Mouse (Mus musculus) lung, embryonic 16.5 days (tissue): ENCODE data around the gene Sstr3. TPM values are rescaled to one million over a fixed set of nuclear protein-coding genes. Genes with fewer than 3 reads are reported as not detected.

Source experiments
- ATAC-seq: fragments of 200-750 bp; cut with Nextera tagmentation; 2 replicates; pipeline ENCODE4 v1.8.0; 2017; ENCODE audit warnings: low read depth, mild to moderate bottlenecking, moderate library complexity
- H3K27ac ChIP-seq: fragments of 300-500 bp; sonication (generic); 2 replicates; pipeline ENCODE4 v1.5.1; 2014; ENCODE audit warnings: mild to moderate bottlenecking, control low read depth, low read length
- H3K27me3 ChIP-seq: fragments of 300-500 bp; sonication (generic); 2 replicates; pipeline ENCODE4 v1.6.1; 2014; ENCODE audit warnings: low read depth, low read length, mixed read lengths; ENCODE audit not compliant: control insufficient read depth, insufficient read depth
- H3K36me3 ChIP-seq: fragments of 300-500 bp; sonication (generic); 2 replicates; pipeline ENCODE4 v1.6.1; 2014; ENCODE audit warnings: low read length; ENCODE audit not compliant: control insufficient read depth, insufficient read depth
- H3K4me1 ChIP-seq: fragments of 300-500 bp; sonication (generic); replicated peaks from 2 replicates; pipeline ENCODE4 v1.6.1; 2014; ENCODE audit warnings: low read length, mixed read lengths; ENCODE audit not compliant: control insufficient read depth, insufficient read depth
- H3K4me2 ChIP-seq: fragments of 300-500 bp; sonication (generic); 2 replicates; pipeline ENCODE4 v1.6.1; 2014; ENCODE audit warnings: low read depth, low read length, control low read depth
- H3K4me3 ChIP-seq: fragments of 300-500 bp; sonication (generic); 2 replicates; pipeline ENCODE4 v1.5.1; 2014; ENCODE audit warnings: mild to moderate bottlenecking, low read length, control low read depth
- H3K9ac ChIP-seq: fragments of 300-500 bp; sonication (generic); 2 replicates; pipeline ENCODE4 v1.6.1; 2014; ENCODE audit warnings: low read length, control low read depth
- H3K9me3 ChIP-seq: fragments of 300-500 bp; sonication (generic); 2 replicates; pipeline ENCODE4 v1.6.1; 2016; ENCODE audit warnings: low read length; ENCODE audit not compliant: control insufficient read depth
- WGBS: fragments of 180-500 bp; shearing (Covaris S2); extraction: QIAGEN DNeasy Blood & Tissue Kit; methylation state at CpG from one replicate; pipeline ENCODE4 v1.1.7; 2014; 5-methylcytosine and 5-hydroxymethylcytosine counted together
- polyA plus RNA-seq: library from polyadenylated mRNA; unstranded; fragments of >200 nt; fragmentation: Nextera tagmentation; extraction: Ambion mirVana; gene quantifications from 2 replicates; pipeline ENCODE4 v1.2.1, GENCODE M21; 2015

Gene Sstr3
- polyA plus RNA-seq, 1 experiment from 2014 or later: 0.05 TPM

GRCm38 (mm10) chr15:78548711-78549110 is 4.2 kb upstream of the Sstr3 start:
- H3K9me3 ChIP-seq: peaks cover 8% of the 10 kb centered on the region; the same call in 1 of the 2 replicates
- WGBS: 51% methylated on average over 8 of the region's 8 CpGs
- no peak for ATAC-seq
- peaks cover 2% of the 10 kb centered on the region; the same call in 1 of the 2 replicates for H3K27me3 ChIP-seq
- no peak overlapping the region for H3K27ac ChIP-seq
- no peak overlapping the region for H3K4me2 ChIP-seq
- no peak overlapping the region for H3K9ac ChIP-seq
- H3K4me3 ChIP-seq: no peak overlapping the region
- no peaks in the 10 kb centered on the region for H3K4me1 ChIP-seq
- H3K36me3 ChIP-seq: no peaks in the 10 kb centered on the region

- Histone ChIP-seq H3K4me1 (no peaks in the 10 kb centered on the region), H3K4me3 (no peak overlapping the region), H3K9me3 (peaks cover 8% of the 10 kb centered on the region; the same call in 1 of the 2 replicates), H3K4me2 (no peak overlapping the region), H3K36me3 (no peaks in the 10 kb centered on the region), H3K27me3 (peaks cover 2% of the 10 kb centered on the region; the same call in 1 of the 2 replicates), H3K9ac (no peak overlapping the region), H3K27ac (no peak overlapping the region)
- WGBS: 23% methylated on average over 3 of the region's 3 CpGs
- ATAC-seq: no peak
Measured at GRCm38 (mm10) chr15:78548336-78548665, 3.8 kb upstream of the Sstr3 start.

GRCm38 (mm10) chr15:78547415-78548335 is 3.2 kb upstream of the Sstr3 start:
- Histone ChIP-seq H3K36me3 (no peaks in the 10 kb centered on the region), H3K9ac (no peak overlapping the region), H3K9me3 (peaks cover 6% of the 10 kb centered on the region; the same call in 1 of the 2 replicates), H3K4me2 (no peak overlapping the region), H3K27me3 (peaks cover 2% of the 10 kb centered on the region; the same call in 1 of the 2 replicates), H3K27ac (no peak overlapping the region; the same call in 1 of the 2 replicates), H3K4me3 (no peak overlapping the region), H3K4me1 (peaks cover under 1% of the 10 kb centered on the region; the same call in 1 of the 2 replicates)
- WGBS: 35% methylated on average over 5 of the region's 5 CpGs
- ATAC-seq: peak; percentile 41; the same call in 1 of the 2 replicates

- H3K27ac ChIP-seq: no peak overlapping the region
- no peak overlapping the region for H3K4me2 ChIP-seq
- H3K27me3 ChIP-seq: peaks cover 2% of the 10 kb centered on the region; the same call in 1 of the 2 replicates
- 76% methylated on average over 4 of the region's 4 CpGs for WGBS
- ATAC-seq: no peak
- H3K36me3 ChIP-seq: no peaks in the 10 kb centered on the region
- H3K9ac ChIP-seq: no peak overlapping the region
- 0 out of 2 replicates have a peak, but pooled peaks cover 2% of the 10 kb centered on the region for H3K9me3 ChIP-seq
- H3K4me1 ChIP-seq: peaks cover 9% of the 10 kb centered on the region
- no peak overlapping the region for H3K4me3 ChIP-seq
Measured at GRCm38 (mm10) chr15:78546060-78546459, 1.6 kb upstream of the Sstr3 start.

- no peaks in the 10 kb centered on the region for H3K9me3 ChIP-seq
- peaks cover 2% of the 10 kb centered on the region; the same call in 1 of the 2 replicates for H3K27me3 ChIP-seq
- H3K36me3 ChIP-seq: no peaks in the 10 kb centered on the region
- no peak overlapping the region for H3K4me2 ChIP-seq
- no peak overlapping the region for H3K9ac ChIP-seq
- WGBS: 59% methylated on average over 15 of the region's 15 CpGs
- H3K4me1 ChIP-seq: peaks cover 9% of the 10 kb centered on the region
- no peak overlapping the region for H3K27ac ChIP-seq
- no peak overlapping the region for H3K4me3 ChIP-seq
- ATAC-seq: no peak
Measured at GRCm38 (mm10) chr15:78544041-78544440, 444 bp downstream of the Sstr3 start.

GRCm38 (mm10) chr15:78542767-78543303 is 1.6 kb downstream of the Sstr3 start:
- Histone ChIP-seq H3K36me3 (no peaks in the 10 kb centered on the region), H3K4me1 (peaks cover 9% of the 10 kb centered on the region), H3K9ac (no peak overlapping the region), H3K4me3 (no peak overlapping the region), H3K4me2 (no peak overlapping the region), H3K9me3 (no peaks in the 10 kb centered on the region), H3K27me3 (peaks cover 2% of the 10 kb centered on the region; the same call in 1 of the 2 replicates), H3K27ac (no peak overlapping the region)
- WGBS: 42% methylated on average over 7 of the region's 7 CpGs
- no peak for ATAC-seq

DNA sequence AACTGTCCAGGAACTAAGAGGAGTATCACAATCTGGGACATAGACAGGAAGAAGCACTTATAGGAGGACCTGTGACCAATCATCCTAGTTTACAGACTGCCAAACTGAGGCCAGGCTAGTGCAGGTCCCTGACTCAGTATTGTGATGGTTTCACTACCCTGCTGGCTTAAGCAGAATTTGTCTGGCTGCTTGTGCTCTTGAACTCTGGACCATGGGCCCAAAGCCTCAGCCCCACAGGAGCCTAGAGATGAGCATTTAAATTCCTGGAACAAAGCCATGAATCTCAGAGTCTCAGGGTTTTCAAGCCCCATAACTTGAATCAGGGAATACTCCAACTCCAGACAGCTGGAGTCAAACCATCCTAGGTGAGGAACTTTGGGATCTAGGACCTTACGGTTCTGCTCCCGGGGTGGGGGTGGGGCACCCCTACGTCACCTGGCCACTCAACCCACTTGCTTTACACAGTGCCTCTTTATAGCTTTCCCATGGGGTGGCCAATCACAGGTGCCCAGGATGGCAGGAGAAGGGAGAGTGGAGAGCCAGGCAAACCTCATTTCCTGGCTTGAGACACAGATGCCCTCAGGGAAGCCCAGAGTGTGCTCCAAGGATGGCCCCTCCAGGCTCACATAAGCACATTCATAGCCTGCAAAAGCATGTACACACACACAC is 2.3 kb downstream of the Sstr3 start:
- Histone ChIP-seq H3K4me3 (no peak overlapping the region), H3K36me3 (no peaks in the 10 kb centered on the region), H3K4me2 (no peak overlapping the region), H3K27ac (no peak overlapping the region), H3K9ac (no peak overlapping the region), H3K4me1 (peaks cover 9% of the 10 kb centered on the region), H3K9me3 (no peaks in the 10 kb centered on the region), H3K27me3 (peaks cover 2% of the 10 kb centered on the region; the same call in 1 of the 2 replicates)
- 44% methylated on average over 3 of the region's 3 CpGs for WGBS
- ATAC-seq: peak; percentile 53; the same call in 1 of the 2 replicates

DNA sequence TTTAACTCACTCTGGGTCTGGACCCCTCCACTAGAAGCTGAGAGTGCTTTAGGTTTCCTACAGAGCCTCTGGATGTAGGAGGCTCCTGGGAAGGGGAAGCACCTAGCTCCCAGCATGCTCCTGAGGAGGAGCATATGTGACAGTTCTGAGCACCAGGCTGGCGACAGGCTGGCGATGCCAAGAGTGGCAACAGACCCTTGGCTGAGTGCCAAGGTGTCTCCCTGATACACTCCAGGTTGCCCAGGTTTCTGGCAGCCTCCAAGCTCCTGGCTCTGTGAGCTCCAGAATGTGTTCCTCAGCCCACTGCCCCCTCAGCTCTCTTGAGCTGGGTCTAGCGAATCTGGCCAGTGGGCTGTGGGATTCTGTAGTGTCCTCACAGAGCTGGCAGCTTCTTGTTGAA is 2.9 kb downstream of the Sstr3 start:
- H3K4me1 ChIP-seq: peaks cover 9% of the 10 kb centered on the region
- 16% methylated on average over 3 of the region's 3 CpGs for WGBS
- no peaks in the 10 kb centered on the region for H3K9me3 ChIP-seq
- H3K27ac ChIP-seq: no peak overlapping the region
- H3K4me3 ChIP-seq: no peak overlapping the region
- H3K9ac ChIP-seq: no peak overlapping the region
- no peak overlapping the region for H3K4me2 ChIP-seq
- H3K27me3 ChIP-seq: peaks cover 2% of the 10 kb centered on the region; the same call in 1 of the 2 replicates
- H3K36me3 ChIP-seq: no peaks in the 10 kb centered on the region
- peak; percentile 42 for ATAC-seq

DNA sequence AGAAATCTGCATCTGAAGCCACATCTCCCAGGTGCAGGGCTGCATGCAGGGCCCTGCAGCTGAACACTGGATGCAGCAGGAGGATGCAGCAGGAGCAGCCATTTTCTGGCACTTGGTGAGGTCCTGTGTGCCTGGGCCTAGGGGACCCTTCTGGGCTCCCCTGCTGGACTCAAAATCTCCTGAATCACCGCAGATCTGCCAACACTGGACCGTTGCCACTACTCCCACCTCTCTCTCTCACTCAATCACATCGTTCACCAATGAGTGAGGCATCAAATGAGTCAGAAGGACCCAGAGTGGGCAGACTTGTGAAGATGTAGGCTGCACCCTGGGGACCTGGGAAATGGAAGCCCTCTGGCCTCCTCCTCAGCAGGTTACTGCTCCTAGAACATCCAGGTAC is 3.4 kb downstream of the Sstr3 start:
- Histone ChIP-seq H3K9ac (no peak overlapping the region), H3K4me1 (peaks cover 9% of the 10 kb centered on the region), H3K27ac (no peak overlapping the region), H3K4me2 (no peak overlapping the region), H3K36me3 (no peaks in the 10 kb centered on the region), H3K27me3 (peaks cover 2% of the 10 kb centered on the region; the same call in 1 of the 2 replicates), H3K4me3 (no peak overlapping the region), H3K9me3 (no peaks in the 10 kb centered on the region)
- no peak for ATAC-seq
- WGBS: 63% methylated on average over 3 of the region's 3 CpGs
